Mouse (Mus musculus) midbrain, embryonic 11.5 days (tissue): ENCODE measurements around the gene Setd5. TPM values are rescaled to one million over a fixed set of nuclear protein-coding genes. Genes with fewer than 3 reads are reported as not detected.

Source experiments
- ATAC-seq: fragments of 200-750 bp; cut with Nextera tagmentation; 2 replicates; pipeline ENCODE4 v1.8.0; 2017; ENCODE audit warnings: moderate TSS enrichment, moderate library complexity; ENCODE audit not compliant: low FRiP score
- DNase-seq: peaks from one replicate; pipeline ENCODE4 v3.0.0; 2015; ENCODE audit warnings: low spot score; ENCODE audit errors: missing footprints
- H3K27ac ChIP-seq: fragments of 300-500 bp; sonication (generic); 2 replicates; pipeline ENCODE4 v1.5.1; 2014; ENCODE audit warnings: low read depth, low read length
- H3K27me3 ChIP-seq: fragments of 300-500 bp; sonication (generic); 2 replicates; pipeline ENCODE4 v1.6.1; 2014; ENCODE audit warnings: mild to moderate bottlenecking, low read length, moderate library complexity, mixed read lengths; ENCODE audit not compliant: control insufficient read depth, insufficient read depth
- H3K36me3 ChIP-seq: fragments of 300-500 bp; sonication (generic); 2 replicates; pipeline ENCODE4 v1.6.1; 2014; ENCODE audit warnings: mild to moderate bottlenecking, low read length, moderate library complexity, mixed read lengths; ENCODE audit not compliant: control insufficient read depth, insufficient read depth
- H3K4me1 ChIP-seq: fragments of 300-500 bp; sonication (generic); 2 replicates; pipeline ENCODE4 v1.6.1; 2014; ENCODE audit warnings: low read length; ENCODE audit not compliant: control insufficient read depth, insufficient read depth
- H3K4me2 ChIP-seq: fragments of 300-500 bp; sonication (generic); 2 replicates; pipeline ENCODE4 v1.6.1; 2014; ENCODE audit warnings: mild to moderate bottlenecking, moderate library complexity
- H3K4me3 ChIP-seq: fragments of 300-500 bp; sonication (generic); 2 replicates; pipeline ENCODE4 v1.5.1; 2014; ENCODE audit warnings: low read depth, low read length
- H3K9ac ChIP-seq: fragments of 300-500 bp; sonication (generic); 2 replicates; pipeline ENCODE4 v1.6.1; 2014; ENCODE audit warnings: low read length
- H3K9me3 ChIP-seq: fragments of 300-500 bp; sonication (generic); 2 replicates; pipeline ENCODE4 v1.6.1; 2016; ENCODE audit warnings: low read length; ENCODE audit not compliant: control insufficient read depth
- WGBS: fragments of 180-500 bp; shearing (Covaris S2); extraction: QIAGEN DNeasy Blood & Tissue Kit; methylation state at CpG from one replicate; pipeline ENCODE4 v1.1.7; 2014; 5-methylcytosine and 5-hydroxymethylcytosine counted together
- polyA plus RNA-seq: library from polyadenylated mRNA; unstranded; fragments of >200 nt; fragmentation: Nextera tagmentation; extraction: Ambion mirVana; gene quantifications from 2 replicates; pipeline ENCODE4 v1.2.1, GENCODE M21; 2014

Setd5 gene
- polyA plus RNA-seq, 1 experiment from 2014 or later = 75.5 TPM

GRCm38 (mm10) chr6:113047016-113047746 lies 30.0 kb upstream of the Setd5 start:
- Histone ChIP-seq H3K4me1 (peaks cover 13% of the 10 kb centered on the region), H3K4me2 (peak overlapping the region; percentile 98), H3K27ac (no peak overlapping the region), H3K9me3 (no peaks in the 10 kb centered on the region), H3K36me3 (peaks cover 10% of the 10 kb centered on the region), H3K27me3 (no peaks in the 10 kb centered on the region), H3K4me3 (peak overlapping the region; percentile 83), H3K9ac (peak overlapping the region; percentile 76; the same call in 1 of the 2 replicates)
- WGBS = 71% methylated on average over 15 of the region's 15 CpGs
- ATAC-seq = no peak
- no peak for DNase-seq

GRCm38 (mm10) chr6:113048371-113048770 lies 28.8 kb upstream of the Setd5 start:
- no peaks in the 10 kb centered on the region for H3K9me3 ChIP-seq
- no peak overlapping the region for H3K4me2 ChIP-seq
- H3K4me3 ChIP-seq = no peak overlapping the region
- peaks cover 10% of the 10 kb centered on the region for H3K36me3 ChIP-seq
- WGBS = 94% methylated on average over 2 of the region's 2 CpGs
- ATAC-seq (no peak), DNase-seq (no peak)
- H3K4me1 ChIP-seq = peaks cover 13% of the 10 kb centered on the region
- H3K27ac ChIP-seq = no peak overlapping the region
- no peak overlapping the region for H3K9ac ChIP-seq
- no peaks in the 10 kb centered on the region for H3K27me3 ChIP-seq

GRCm38 (mm10) chr6:113049159-113049558 lies 28.0 kb upstream of the Setd5 start:
- Histone ChIP-seq H3K9me3 (no peaks in the 10 kb centered on the region), H3K9ac (no peak overlapping the region), H3K36me3 (peaks cover 10% of the 10 kb centered on the region), H3K4me3 (no peak overlapping the region), H3K4me1 (peaks cover 13% of the 10 kb centered on the region), H3K27ac (no peak overlapping the region), H3K27me3 (no peaks in the 10 kb centered on the region), H3K4me2 (no peak overlapping the region)
- ATAC-seq (no peak), DNase-seq (no peak)
- 91% methylated on average over 3 of the region's 3 CpGs for WGBS

GRCm38 (mm10) chr6:113052972-113053371 lies 24.2 kb upstream of the Setd5 start:
- ATAC-seq = no peak
- DNase-seq = no peak
- Histone ChIP-seq H3K27me3 (no peaks in the 10 kb centered on the region), H3K9me3 (no peaks in the 10 kb centered on the region), H3K36me3 (peaks cover 15% of the 10 kb centered on the region), H3K27ac (no peak overlapping the region), H3K4me1 (no peaks in the 10 kb centered on the region), H3K9ac (no peak overlapping the region), H3K4me2 (no peak overlapping the region), H3K4me3 (no peak overlapping the region)
- WGBS = 88% methylated on average over 3 of the region's 3 CpGs

GRCm38 (mm10) chr6:113054552-113055107 lies 22.5 kb upstream of the Setd5 start:
- H3K9me3 ChIP-seq = no peaks in the 10 kb centered on the region
- no peak overlapping the region for H3K4me3 ChIP-seq
- H3K27ac ChIP-seq = no peak overlapping the region
- no peaks in the 10 kb centered on the region for H3K4me1 ChIP-seq
- DNase-seq = peak; percentile 59
- ATAC-seq = no peak
- no peak overlapping the region for H3K4me2 ChIP-seq
- 89% methylated on average over 6 of the region's 6 CpGs for WGBS
- no peak overlapping the region for H3K9ac ChIP-seq
- H3K27me3 ChIP-seq = no peaks in the 10 kb centered on the region
- H3K36me3 ChIP-seq = peaks cover 15% of the 10 kb centered on the region

GRCm38 (mm10) chr6:113060892-113061563 lies 16.1 kb upstream of the Setd5 start:
- H3K27me3 ChIP-seq = no peaks in the 10 kb centered on the region

GRCm38 (mm10) chr6:113062253-113062652 lies 14.9 kb upstream of the Setd5 start:
- DNase-seq = no peak
- WGBS = 46% methylated on average over 3 of the region's 3 CpGs
- Histone ChIP-seq H3K4me2 (no peak overlapping the region), H3K9me3 (no peaks in the 10 kb centered on the region), H3K4me3 (no peak overlapping the region), H3K9ac (no peak overlapping the region), H3K27me3 (no peaks in the 10 kb centered on the region), H3K4me1 (no peaks in the 10 kb centered on the region), H3K36me3 (peaks cover 19% of the 10 kb centered on the region), H3K27ac (no peak overlapping the region)
- no peak for ATAC-seq

More at GRCm38 (mm10) chr6:113060892-113061563, 16.1 kb upstream of the Setd5 start:
- Histone ChIP-seq H3K9me3 (no peaks in the 10 kb centered on the region), H3K9ac (no peak overlapping the region), H3K4me3 (no peak overlapping the region), H3K4me1 (no peaks in the 10 kb centered on the region), H3K36me3 (peaks cover 11% of the 10 kb centered on the region), H3K27ac (no peak overlapping the region), H3K4me2 (no peak overlapping the region)
- 77% methylated on average over 1 of the region's 1 CpGs for WGBS
- ATAC-seq (no peak), DNase-seq (peak; percentile 54)

GRCm38 (mm10) chr6:113063363-113063762 lies 13.8 kb upstream of the Setd5 start:
- H3K9me3 ChIP-seq = no peaks in the 10 kb centered on the region
- H3K27me3 ChIP-seq = no peaks in the 10 kb centered on the region
- H3K36me3 ChIP-seq = peaks cover 20% of the 10 kb centered on the region
- H3K4me1 ChIP-seq = no peaks in the 10 kb centered on the region
- ATAC-seq = no peak
- H3K9ac ChIP-seq = no peak overlapping the region
- H3K4me3 ChIP-seq = no peak overlapping the region
- H3K4me2 ChIP-seq = no peak overlapping the region
- no peak overlapping the region for H3K27ac ChIP-seq
- no peak for DNase-seq
- 90% methylated on average over 10 of the region's 10 CpGs for WGBS

- no peak overlapping the region for H3K4me3 ChIP-seq
- ATAC-seq (no peak), DNase-seq (no peak)
- H3K36me3 ChIP-seq = peaks cover 20% of the 10 kb centered on the region
- no peaks in the 10 kb centered on the region for H3K4me1 ChIP-seq
- H3K9ac ChIP-seq = no peak overlapping the region
- H3K4me2 ChIP-seq = no peak overlapping the region
- H3K27ac ChIP-seq = no peak overlapping the region
- H3K27me3 ChIP-seq = no peaks in the 10 kb centered on the region
- WGBS = 88% methylated on average over 3 of the region's 3 CpGs
- H3K9me3 ChIP-seq = no peaks in the 10 kb centered on the region
Observed at GRCm38 (mm10) chr6:113065186-113065585, 12.0 kb upstream of the Setd5 start.
